Mouse (Mus musculus) layer of hippocampus, adult 18-20 months (tissue): Measurements from ENCODE around the gene Tmem198. TPM values are rescaled to one million over a fixed set of nuclear protein-coding genes. Genes with fewer than 3 reads are reported as not detected.

Experiments used
- DNase-seq, 2 experiments: peaks; one replicate each; pipeline ENCODE4 v3.0.0; 2022; ENCODE audit warnings: low spot score in 2 of 2
- long read RNA-seq: library from polyadenylated mRNA; stranded (forward); transcript quantifications from one replicate; pipeline ENCODE4 v2.0.0, GENCODE M21; 2021
- total RNA-seq, 2 experiments: library from RNA; stranded (reverse); gene quantifications; 2 replicates each; pipeline ENCODE4 v1.2.3; 2021

Tmem198 gene
- 10 to 100 TPM; 68.6 to 70.6 TPM for total RNA-seq
- long read RNA-seq, transcript Tmem198-202 (5 exons, 2,185 nt) = major isoform, 64 of 100 reads
- long read RNA-seq, partial matches to known transcripts = 1 of 100 reads
- long read RNA-seq, other reads (novel, unspliced or antisense) = 35 of 100 reads

- peak; percentile 96 to 98 for DNase-seq
Observed at GRCm38 (mm10) chr1:75478916-75479634, at the start of gene Tmem198, which contains the start of gene Chpf. Gene Tmem198, plus strand, starts transcription at chr1:75479532. Gene Chpf, minus strand, starts transcription at chr1:75479307.

DNA sequence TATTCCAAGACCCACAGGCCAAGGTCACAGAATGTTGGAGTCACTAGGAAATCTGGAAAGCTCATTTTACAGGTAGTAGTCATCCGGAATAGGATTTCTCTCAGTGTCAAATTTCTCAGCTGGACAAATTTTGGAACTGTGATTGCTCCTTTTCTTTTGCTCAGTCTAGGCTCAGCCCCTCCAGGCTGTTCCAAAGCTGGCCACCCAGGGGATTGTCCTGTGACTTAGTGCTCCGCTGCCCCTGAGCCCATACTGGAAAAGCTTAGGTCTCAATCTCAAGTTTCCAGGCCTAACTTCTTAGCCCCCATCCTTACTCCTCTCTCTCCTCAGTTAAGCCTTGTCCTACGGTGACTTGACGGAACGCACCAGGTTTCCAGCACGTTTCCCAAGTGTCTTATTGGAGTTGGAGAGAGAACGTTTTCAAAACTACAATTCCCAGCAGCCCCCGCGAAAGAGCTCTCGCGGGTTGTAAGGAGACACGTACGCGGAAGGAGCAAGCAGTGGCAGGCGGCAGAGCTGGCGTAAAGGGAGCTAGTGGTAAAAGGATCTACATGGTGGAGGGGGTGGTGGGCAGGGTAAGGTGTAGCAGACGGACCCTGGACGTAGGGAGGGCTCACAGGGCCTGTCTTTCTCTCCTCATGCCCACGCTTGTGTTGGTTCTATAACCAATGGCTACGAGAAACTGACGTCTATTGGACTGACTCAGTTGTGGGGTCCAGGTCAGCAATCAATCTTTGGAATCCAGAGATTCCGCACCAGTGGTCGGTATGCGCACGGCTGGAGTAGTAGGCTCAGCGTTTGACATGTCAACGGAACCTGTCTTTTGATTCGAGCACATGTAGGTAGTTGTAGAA is 43.6 kb upstream of the Tmem198 start, which contains the start of gene Gmppa:
Gmppa (plus strand) TSS at position 456 of the 854 bp plus-strand sequence.
- peak; percentile 78 to 86 for DNase-seq

- no peak for DNase-seq
Observed at GRCm38 (mm10) chr1:75438782-75439181, 40.5 kb upstream of the Tmem198 start.

DNA sequence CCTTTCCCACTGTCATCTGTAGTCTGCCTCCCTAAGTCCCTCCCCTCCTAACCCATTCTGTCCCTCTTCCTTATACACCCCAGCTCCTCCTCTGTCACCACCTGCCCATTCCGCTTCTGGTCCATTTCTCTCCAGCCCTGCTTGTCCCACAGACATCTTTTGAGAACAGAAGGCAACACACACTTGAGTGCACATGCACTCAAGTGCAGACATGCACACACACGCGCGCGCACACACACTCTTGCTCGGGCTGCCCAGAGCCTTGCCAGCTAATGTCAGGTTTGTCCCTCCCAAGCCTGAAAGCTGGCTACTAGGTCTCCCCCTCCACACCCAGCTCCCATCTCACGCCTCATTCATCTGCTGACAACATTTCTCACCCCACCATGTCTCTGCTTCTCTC is 38.7 kb upstream of the Tmem198 start:
- DNase-seq = no peak

- no peak for DNase-seq
Observed at GRCm38 (mm10) chr1:75441471-75441996, 37.8 kb upstream of the Tmem198 start.

DNA sequence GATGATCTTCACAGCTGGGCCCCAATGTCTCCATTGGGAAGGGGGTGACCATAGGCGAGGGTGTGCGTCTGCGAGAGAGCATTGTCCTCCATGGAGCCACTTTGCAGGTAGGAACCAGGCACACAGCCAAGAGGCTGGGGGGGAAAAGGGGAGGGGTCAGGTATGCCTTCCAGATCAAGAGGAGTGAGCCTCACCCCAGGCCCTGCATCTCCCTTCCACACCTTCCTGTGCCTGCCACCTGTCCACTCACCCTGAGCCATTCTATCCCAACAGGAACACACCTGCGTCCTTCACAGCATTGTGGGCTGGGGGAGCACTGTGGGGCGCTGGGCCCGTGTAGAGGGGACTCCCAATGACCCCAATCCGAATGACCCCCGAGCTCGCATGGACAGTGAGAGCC is 37.2 kb upstream of the Tmem198 start:
- DNase-seq = no peak

DNA sequence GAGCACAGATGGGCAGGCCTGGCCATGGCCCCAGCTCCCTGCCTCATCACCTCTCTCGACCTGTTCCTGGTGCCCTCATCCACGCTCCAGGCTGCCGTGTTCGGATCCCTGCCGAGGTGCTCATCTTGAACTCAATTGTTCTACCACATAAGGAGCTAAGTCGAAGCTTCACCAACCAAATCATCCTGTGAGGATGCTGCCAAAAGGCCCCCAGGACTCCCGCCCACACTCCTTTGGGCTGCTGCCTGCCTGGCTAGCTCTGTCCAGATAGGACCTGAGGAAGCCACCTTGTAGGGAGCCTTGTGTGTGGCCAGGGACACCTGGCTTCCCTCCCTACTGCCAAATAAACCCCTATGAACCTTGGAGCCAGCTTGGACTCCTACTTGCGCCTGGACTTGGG is 36.5 kb upstream of the Tmem198 start:
- DNase-seq = no peak

- DNase-seq = no peak
Observed at GRCm38 (mm10) chr1:75443247-75444024, 35.9 kb upstream of the Tmem198 start.

DNA sequence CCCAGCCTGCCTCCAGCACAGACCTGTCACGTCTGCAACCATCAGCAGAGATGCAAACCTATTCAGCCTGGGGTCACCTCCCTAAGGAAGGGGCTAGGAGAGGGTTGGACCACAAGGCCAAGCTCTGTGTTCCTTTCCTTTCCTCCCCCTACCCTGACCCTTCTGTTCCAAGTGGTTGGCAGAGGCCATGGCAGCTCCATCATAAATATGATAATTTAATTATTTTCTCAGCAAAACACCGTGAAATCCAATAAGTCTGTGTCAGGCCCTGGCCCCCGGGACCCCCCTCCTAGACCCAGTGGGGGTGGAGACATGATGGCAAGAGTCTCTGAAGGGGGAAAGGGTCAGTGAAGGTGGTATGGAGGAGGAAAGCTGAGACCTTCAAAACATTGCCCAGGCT is 35.1 kb upstream of the Tmem198 start:
- DNase-seq = no peak

- peak; percentile 65 to 82 for DNase-seq
Observed at GRCm38 (mm10) chr1:75445141-75445701, 34.1 kb upstream of the Tmem198 start.

DNA sequence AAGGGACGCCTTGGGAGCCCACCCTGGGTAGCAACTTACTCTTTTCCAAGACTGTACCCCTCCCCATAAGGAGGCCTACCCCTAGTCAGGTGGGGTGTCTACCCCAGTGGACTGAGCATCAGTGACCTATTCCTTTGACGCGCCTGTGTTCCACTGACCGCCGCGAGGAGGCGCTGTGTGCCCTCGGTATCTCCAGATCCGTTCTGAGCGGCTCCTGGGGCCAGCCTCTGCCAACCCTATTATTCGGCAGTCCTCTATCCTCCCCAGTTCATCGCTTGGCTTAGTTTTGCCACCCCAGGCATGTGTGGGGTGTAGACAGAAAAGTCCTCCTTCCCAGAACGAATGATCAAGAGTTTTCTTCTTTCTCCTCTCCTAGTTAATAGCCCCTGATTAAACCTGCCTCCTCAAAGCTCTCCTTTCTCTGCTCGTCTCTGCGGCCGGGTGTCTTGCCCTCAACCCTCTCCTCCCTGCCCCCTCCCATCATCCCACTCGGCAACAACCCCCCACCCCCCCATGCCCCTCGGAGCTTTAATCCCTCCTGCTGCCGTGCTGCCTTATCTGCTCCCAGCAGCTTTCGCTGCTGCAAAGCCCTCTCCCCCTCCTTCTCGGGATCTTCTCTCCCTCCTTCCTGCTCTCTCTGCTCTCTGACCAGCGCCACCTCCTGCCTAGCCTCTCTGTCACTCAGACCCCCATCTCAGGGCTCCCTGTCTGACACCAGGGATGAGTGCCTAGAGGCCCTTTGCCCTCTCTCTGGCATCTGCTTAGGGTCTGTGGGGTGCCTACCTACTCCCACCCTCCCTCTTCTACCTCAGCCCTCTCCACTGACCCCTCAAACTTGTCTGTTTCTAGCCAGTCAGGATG is 33.4 kb upstream of the Tmem198 start:
- DNase-seq = peak; percentile 48 to 82

GRCm38 (mm10) chr1:75446656-75447055 is 32.7 kb upstream of the Tmem198 start:
- no peak for DNase-seq

GRCm38 (mm10) chr1:75447265-75448051 is 31.9 kb upstream of the Tmem198 start:
- DNase-seq = no peak

- no peak for DNase-seq
Observed at GRCm38 (mm10) chr1:75448052-75448431, 31.3 kb upstream of the Tmem198 start.

DNA sequence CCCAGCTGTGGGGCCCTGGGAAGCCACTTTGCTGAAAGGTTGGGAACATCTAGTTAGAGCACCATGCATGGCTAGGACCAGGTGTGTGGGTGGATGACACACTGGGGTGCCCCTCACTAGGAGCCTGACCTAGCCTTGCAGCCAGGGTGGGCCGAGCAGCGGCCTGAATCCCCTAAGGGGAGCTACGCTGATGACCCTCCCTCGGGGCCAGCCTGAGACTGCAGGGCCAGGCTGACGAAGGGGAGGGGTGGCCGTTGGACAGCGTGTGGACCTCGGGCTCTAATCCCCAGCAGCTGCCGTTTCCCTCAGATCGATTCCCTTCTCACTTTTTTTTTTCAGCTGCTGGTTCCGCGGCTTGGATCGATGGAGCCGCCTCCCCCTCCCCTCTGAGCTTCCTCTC is 30.4 kb upstream of the Tmem198 start:
- no peak for DNase-seq

DNA sequence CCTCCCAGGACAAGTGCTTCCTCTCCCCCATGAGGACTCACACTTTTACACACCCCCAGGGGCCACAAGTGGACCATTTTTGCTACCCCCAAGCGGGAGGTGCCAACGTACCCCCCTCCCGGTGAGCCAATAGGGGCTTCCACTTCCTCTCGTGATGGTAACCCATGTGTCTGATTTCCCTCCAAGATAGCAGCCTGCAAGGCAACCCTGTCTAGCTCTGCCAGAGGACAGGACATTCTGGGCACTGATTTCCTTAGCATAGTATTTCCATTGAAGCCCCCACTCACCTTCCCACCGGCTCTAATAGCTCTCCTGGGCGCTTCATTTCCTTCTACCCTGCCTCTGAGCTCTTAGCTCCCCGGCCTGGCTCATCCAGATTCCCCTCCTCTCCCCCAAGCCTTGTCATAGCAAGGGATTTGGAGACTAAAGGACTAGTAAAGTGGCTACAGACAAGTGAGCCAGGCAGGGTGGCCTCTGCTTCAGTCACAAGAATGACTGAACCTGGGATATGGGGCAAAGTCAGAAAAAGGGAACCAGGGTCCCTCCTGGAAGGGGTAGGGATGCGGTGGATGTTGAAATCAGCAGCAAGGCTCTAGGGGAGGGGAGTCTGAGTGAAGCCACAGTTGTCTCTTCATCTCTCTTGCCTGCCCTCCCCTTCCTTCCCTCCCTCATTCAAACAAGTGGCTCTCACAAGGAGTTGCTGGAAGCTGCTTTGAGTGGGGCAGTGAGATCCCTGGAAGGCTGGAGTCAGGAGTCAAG is 29.8 kb upstream of the Tmem198 start:
- DNase-seq = no peak

- DNase-seq = no peak
Observed at GRCm38 (mm10) chr1:75450314-75451005, 28.9 kb upstream of the Tmem198 start, which contains the start of gene Asic4. Gene Asic4, plus strand, starts transcription at chr1:75450436.
